Mouse (Mus musculus) cerebellum, adult 2 months (tissue): Measurements from ENCODE around the gene Sik2. TPM values are rescaled to one million over a fixed set of nuclear protein-coding genes. Genes with fewer than 3 reads are reported as not detected.

ENCODE experiments used
- DNase-seq, 2 experiments: peaks; one replicate each; pipeline ENCODE4 v3.0.0; 2021
- H3K27ac ChIP-seq: fragments of 200-500 bp; 2 replicates; pipeline ENCODE4 v1.5.1; 2012; ENCODE audit warnings: low read length, control low read depth, inconsistent platforms; ENCODE audit not compliant: insufficient read depth
- H3K27me3 ChIP-seq: fragments of 200-500 bp; 2 replicates; pipeline ENCODE4 v1.6.1; 2012; ENCODE audit warnings: inconsistent platforms, mild to moderate bottlenecking, low read length, moderate library complexity; ENCODE audit not compliant: control insufficient read depth, insufficient read depth
- H3K4me1 ChIP-seq: fragments of 200-500 bp; 2 replicates; pipeline ENCODE4 v1.6.1; 2011; ENCODE audit warnings: low read length; ENCODE audit not compliant: control insufficient read depth, insufficient read depth
- H3K4me3 ChIP-seq: fragments of 200-500 bp; replicated peaks from 2 replicates; pipeline ENCODE3; 2011; ENCODE audit warnings: mild to moderate bottlenecking, low read depth, low read length, control low read depth; ENCODE audit not compliant: insufficient read depth
- CTCF ChIP-seq: fragments of 200-500 bp; IDR thresholded peaks from 2 replicates; pipeline ENCODE4 v1.5.1; 2011; ENCODE audit warnings: low read depth, mild to moderate bottlenecking, control low read depth, low read length, moderate library complexity, borderline replicate concordance; ENCODE audit not compliant: insufficient read depth
- POLR2A ChIP-seq: fragments of 200-500 bp; IDR thresholded peaks from 2 replicates; pipeline ENCODE4 v1.6.1; 2011; ENCODE audit warnings: low read length, control low read depth, borderline replicate concordance; ENCODE audit not compliant: insufficient read depth
- WGBS: fragments of 180-500 bp; shearing (Covaris S2); methylation state at CpG from one replicate; pipeline ENCODE4 v1.1.7; 2018; 5-methylcytosine and 5-hydroxymethylcytosine counted together
- polyA plus RNA-seq: library from polyadenylated mRNA; depleted of rRNA; stranded (reverse); fragments of >200 nt; gene quantifications from 2 replicates; pipeline ENCODE4 v1.2.3, GENCODE M21; 2012; rRNA removed

Gene Sik2
- polyA plus RNA-seq, 1 experiment: 23.6 TPM

GRCm38 (mm10) chr9:50848821-50849220, 160.1 kb downstream of the Sik2 start:
- Histone ChIP-seq H3K27ac (no peak overlapping the region), H3K4me3 (no peak overlapping the region), H3K4me1 (peaks cover 4% of the 10 kb centered on the region; the same call in 1 of the 2 replicates), H3K27me3 (no peaks in the 10 kb centered on the region)
- no peak for DNase-seq
- 75% methylated on average over 5 of the region's 5 CpGs for WGBS
- TF ChIP-seq CTCF (no peak), POLR2A (no peak)

DNA sequence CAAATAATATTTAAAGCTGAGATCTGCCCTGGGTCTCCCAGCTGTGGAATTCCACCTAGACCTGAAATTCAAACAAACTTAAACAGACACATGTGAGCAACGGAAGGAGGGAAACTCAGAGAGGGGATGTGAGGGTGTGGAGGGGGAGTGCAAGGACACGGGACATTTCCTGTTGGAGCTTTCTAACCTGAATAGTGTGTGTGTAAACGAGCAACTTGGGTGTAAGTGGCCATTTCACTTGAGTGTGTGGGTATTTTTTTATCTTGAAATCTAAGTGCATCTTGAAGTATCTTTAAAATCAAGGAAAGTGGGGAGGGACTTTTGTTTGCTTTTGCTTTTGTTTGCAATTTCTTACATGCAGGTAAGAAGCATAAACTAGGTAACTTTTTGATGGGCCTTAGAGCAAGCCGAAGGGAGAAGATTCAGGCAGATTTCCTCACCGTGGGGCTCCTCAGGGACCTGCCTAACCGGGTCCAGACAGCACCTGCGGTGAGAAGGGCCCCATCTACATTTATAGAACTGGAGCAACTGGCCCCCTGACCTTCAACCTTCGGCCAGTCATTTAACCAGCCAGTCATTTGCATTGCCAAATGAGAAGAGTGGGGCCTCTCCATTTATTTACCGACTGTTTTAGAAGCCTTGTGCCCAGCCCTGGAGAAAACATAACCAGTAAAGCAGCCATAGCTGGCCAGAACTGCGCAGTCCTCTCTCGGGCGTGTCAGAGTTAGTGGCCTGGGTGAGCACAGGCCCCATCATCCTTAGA, 161.1 kb downstream of the Sik2 start:
- no peak overlapping the region for H3K27ac ChIP-seq
- 76% methylated on average over 12 of the region's 12 CpGs for WGBS
- no peak overlapping the region for H3K4me3 ChIP-seq
- DNase-seq: no peak
- TF ChIP-seq POLR2A (no peak), CTCF (no peak)
- H3K4me1 ChIP-seq: peaks cover under 1% of the 10 kb centered on the region; the same call in 1 of the 2 replicates
- H3K27me3 ChIP-seq: no peaks in the 10 kb centered on the region

- no peak overlapping the region for H3K4me3 ChIP-seq
- DNase-seq: no peak
- H3K27me3 ChIP-seq: no peaks in the 10 kb centered on the region
- no peak overlapping the region for H3K27ac ChIP-seq
- 92% methylated on average over 6 of the region's 6 CpGs for WGBS
- TF ChIP-seq CTCF (no peak), POLR2A (no peak)
- peaks cover under 1% of the 10 kb centered on the region for H3K4me1 ChIP-seq
Measured at GRCm38 (mm10) chr9:50847133-50847532, 161.7 kb downstream of the Sik2 start.

DNA sequence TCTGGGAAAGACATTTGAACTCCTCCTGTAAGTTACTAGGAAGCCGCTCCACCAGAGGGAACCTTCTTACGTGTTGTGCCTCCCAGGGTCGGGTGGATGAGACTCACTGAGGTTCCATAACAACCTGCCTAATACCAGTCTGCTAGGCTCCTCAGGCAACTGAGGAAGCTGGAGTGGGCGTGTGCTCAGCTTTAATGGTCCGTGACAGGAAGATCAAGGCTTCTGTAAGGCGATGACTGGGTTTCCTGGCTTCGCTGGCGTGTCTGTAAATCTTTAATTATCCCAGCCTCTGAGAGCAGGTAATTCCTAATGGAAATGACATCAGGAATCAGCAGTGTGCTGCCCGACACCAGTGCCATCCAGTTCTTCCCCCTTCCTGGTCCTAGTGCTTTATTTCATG, 163.3 kb downstream of the Sik2 start:
- 79% methylated on average over 9 of the region's 9 CpGs for WGBS
- Histone ChIP-seq H3K4me3 (no peak overlapping the region), H3K4me1 (peaks cover 3% of the 10 kb centered on the region), H3K27ac (no peak overlapping the region), H3K27me3 (no peaks in the 10 kb centered on the region)
- no peak for DNase-seq
- TF ChIP-seq CTCF (no peak), POLR2A (no peak)

DNA sequence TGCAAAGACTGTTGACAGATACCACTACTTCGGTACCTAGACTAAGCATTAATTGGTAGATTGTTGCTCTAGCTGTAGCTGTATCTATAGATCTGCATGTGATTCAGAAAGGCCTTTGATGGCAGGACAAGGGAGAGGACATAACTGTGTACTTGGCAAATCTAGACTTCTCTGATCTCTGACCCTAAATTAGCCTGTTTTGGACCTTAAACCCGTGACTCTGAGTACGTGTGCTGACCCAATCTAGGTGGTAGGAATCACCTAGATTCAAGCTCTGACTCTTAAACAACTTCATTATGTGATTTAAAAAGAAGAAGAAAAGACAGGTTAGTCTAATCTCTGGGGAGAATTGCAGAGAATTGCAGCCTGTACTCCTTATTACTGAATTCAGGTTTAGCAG, 163.8 kb downstream of the Sik2 start, which contains the start of gene Ppp2r1b:
TSS of gene Ppp2r1b (plus strand) at position 221 of the 400 bp plus-strand sequence.
- TF ChIP-seq POLR2A (no peak), CTCF (no peak)
- no peak for DNase-seq
- Histone ChIP-seq H3K27ac (no peak within 1 kb of the TSS), H3K4me1 (peaks cover 3% of the 10 kb centered on the region), H3K27me3 (no peaks in the 10 kb centered on the region), H3K4me3 (no peak within 1 kb of the TSS)
- 98% methylated on average over 3 of the region's 3 CpGs for WGBS

Other genes starting within 250 kb of the Sik2 start
- gene Fdxacb1, start 240.8 kb downstream of the Sik2 start, polyA plus RNA-seq: 7.3 and 8.0 TPM in 2 replicates
- gene Alg9, start 234.1 kb downstream of the Sik2 start, polyA plus RNA-seq: 22.5 and 23.7 TPM in 2 replicates
- 84.5 and 87.8 TPM in 2 replicates for gene 1110032A03Rik, start 233.6 kb downstream of the Sik2 start, polyA plus RNA-seq
- gene Ppp2r1b, start 163.8 kb downstream of the Sik2 start, polyA plus RNA-seq: 30.2 and 34.7 TPM in 2 replicates
- gene Btg4, start 51.8 kb upstream of the Sik2 start, polyA plus RNA-seq: not detected in 2 replicates
- gene Layn, start 68.0 kb upstream of the Sik2 start, polyA plus RNA-seq: 7.2 and 7.5 TPM in 2 replicates
- 0.29 and 0.48 TPM in 2 replicates for gene 4833427G06Rik, start 93.0 kb upstream of the Sik2 start, polyA plus RNA-seq
- gene Gm32742, start 156.4 kb upstream of the Sik2 start, polyA plus RNA-seq: 0.02 TPM in 1 of 2 replicates, not detected in the other
- gene Pou2af1, start 204.6 kb upstream of the Sik2 start, polyA plus RNA-seq: 0.19 and 0.20 TPM in 2 replicates